Mouse (Mus musculus): Measurements from ENCODE around the gene Tnfrsf25.

GRCm38 (mm10) chr4:152141521-152142135, 25.9 kb downstream of the Tnfrsf25 start:
- no peak for TF ChIP-seq CTCF (IDR thresholded peaks at IDR 0.05; ENCODE audit: control insufficient read depth, insufficient read depth, insufficient read length)
- no peak for TF ChIP-seq USF1 (IDR thresholded peaks at IDR 0.05; ENCODE audit: low read depth)
- no peak for TF ChIP-seq CEBPB (IDR thresholded peaks at IDR 0.05; ENCODE audit: low read depth)
- no peak for TF ChIP-seq MYOD1 (IDR thresholded peaks at IDR 0.05; ENCODE audit: control insufficient read depth, insufficient read length, low read depth)
- no peak for TF ChIP-seq MYOG (IDR thresholded peaks at IDR 0.05; ENCODE audit: control insufficient read depth, extremely low read depth, insufficient read length)
- TF ChIP-seq MAX (IDR thresholded peaks at IDR 0.05): no peak
- no peak for TF ChIP-seq FOSL1 (IDR thresholded peaks at IDR 0.05; ENCODE audit: insufficient read depth, low read length, poor library complexity, severe bottlenecking)

Measured in C2C12 (cell line).